Mouse (Mus musculus) CH12.LX (cell line): ENCODE results near the gene Colq. TPM values are rescaled to one million over a fixed set of nuclear protein-coding genes. Genes with fewer than 3 reads are reported as not detected.

Experiments used
- DNase-seq: peaks from one replicate; pipeline ENCODE4 v3.0.0-alpha.2; 2013; ENCODE audit errors: extremely low read depth
- H3K27ac ChIP-seq: 2 replicates; pipeline ENCODE4 v1.5.1; 2012; ENCODE audit warnings: low read depth, mild to moderate bottlenecking, control low read depth, moderate library complexity; ENCODE audit not compliant: insufficient read depth
- H3K27me3 ChIP-seq: replicated peaks from 2 replicates; pipeline ENCODE3; 2012; ENCODE audit warnings: inconsistent platforms
- H3K36me3 ChIP-seq, 2 experiments: replicated peaks in 1 of 2; 2 replicates each; pipeline versions ENCODE3 to v1.6.1; 2012; ENCODE audit warnings: inconsistent platforms in 1 of 2, low read length in 1 of 2, mild to moderate bottlenecking in 1 of 2, mixed read lengths in 1 of 2, moderate library complexity in 1 of 2; ENCODE audit not compliant: control insufficient read depth in 1 of 2, insufficient read depth in 1 of 2
- H3K4me1 ChIP-seq, 2 experiments: 2 replicates each; pipeline ENCODE4 v1.6.1; 2012; ENCODE audit warnings: inconsistent platforms in 1 of 2, moderate library complexity in 1 of 2; ENCODE audit not compliant: insufficient read depth in 2 of 2, control insufficient read depth in 1 of 2
- H3K4me2 ChIP-seq: 2 replicates; pipeline ENCODE4 v1.6.1; 2012; ENCODE audit warnings: low read depth, mild to moderate bottlenecking, control low read depth; ENCODE audit not compliant: poor library complexity, insufficient read depth, severe bottlenecking
- H3K4me3 ChIP-seq, 3 experiments: fragments of 150-350 bp in 1 of 3; sonication (generic) in 1 of 3; replicated peaks in 1 of 3; 2 replicates each; pipeline versions ENCODE3 to v1.5.1; 2011 to 2012; ENCODE audit warnings: low read depth in 2 of 3, low read length in 2 of 3, mild to moderate bottlenecking in 2 of 3, moderate library complexity in 2 of 3, control low read depth in 1 of 3, improper control_type of control experiment in 1 of 3, inconsistent platforms in 1 of 3, mixed read lengths in 1 of 3; ENCODE audit not compliant: poor library complexity in 1 of 3
- H3K79me2 ChIP-seq: replicated peaks from 2 replicates; pipeline ENCODE4 v1.6.1; 2012; ENCODE audit warnings: mild to moderate bottlenecking, moderate library complexity; ENCODE audit not compliant: control insufficient read depth, poor library complexity, insufficient read depth, severe bottlenecking; ENCODE audit errors: extremely low read depth
- H3K9ac ChIP-seq: 2 replicates; pipeline ENCODE4 v1.6.1; 2012; ENCODE audit warnings: low read depth, mild to moderate bottlenecking, control low read depth, moderate library complexity; ENCODE audit not compliant: insufficient read depth
- H3K9me3 ChIP-seq: replicated peaks from 2 replicates; pipeline ENCODE3; 2012; ENCODE audit warnings: low read length, inconsistent platforms, mixed read lengths
- BHLHE40 ChIP-seq: IDR thresholded peaks from 2 replicates; pipeline ENCODE4 v1.6.1; 2011; ENCODE audit warnings: mild to moderate bottlenecking, low read depth, low read length, improper control_type of control experiment
- CHD2 ChIP-seq: IDR thresholded peaks from 2 replicates; pipeline ENCODE4 v1.6.1; 2011; ENCODE audit warnings: low read length, improper control_type of control experiment
- E2F4 ChIP-seq: IDR thresholded peaks from 2 replicates; pipeline ENCODE4 v1.6.1; 2011; ENCODE audit warnings: low read depth, low read length, improper control_type of control experiment; ENCODE audit not compliant: insufficient replicate concordance
- ELF1 ChIP-seq: IDR thresholded peaks from 2 replicates; pipeline ENCODE4 v1.6.1; 2014; ENCODE audit warnings: low read depth, mild to moderate bottlenecking, inconsistent platforms, low read length, improper control_type of control experiment
- EP300 ChIP-seq: IDR thresholded peaks from 2 replicates; pipeline ENCODE4 v1.6.1; 2011; ENCODE audit warnings: low read length, improper control_type of control experiment
- GABPA ChIP-seq: IDR thresholded peaks from 2 replicates; pipeline ENCODE4 v1.6.1; 2012; ENCODE audit warnings: low read depth, low read length, improper control_type of control experiment, inconsistent platforms; ENCODE audit not compliant: insufficient replicate concordance
- HCFC1 ChIP-seq: IDR thresholded peaks from 2 replicates; pipeline ENCODE4 v1.6.1; 2012; ENCODE audit warnings: low read depth, mild to moderate bottlenecking, inconsistent platforms, low read length, improper control_type of control experiment
- IRF4 ChIP-seq: IDR thresholded peaks from 2 replicates; pipeline ENCODE4 v1.6.1; 2014; ENCODE audit warnings: low read depth, mild to moderate bottlenecking, inconsistent platforms, low read length, improper control_type of control experiment
- KAT2A ChIP-seq: IDR thresholded peaks from 2 replicates; pipeline ENCODE4 v1.6.1; 2012; ENCODE audit warnings: low read length, improper control_type of control experiment, inconsistent platforms; ENCODE audit not compliant: insufficient replicate concordance
- MAX ChIP-seq: IDR thresholded peaks from 2 replicates; pipeline ENCODE4 v1.6.1; 2011; ENCODE audit warnings: low read length, improper control_type of control experiment
- MYC ChIP-seq: IDR thresholded peaks from 2 replicates; pipeline ENCODE4 v1.6.1; 2011; ENCODE audit warnings: low read depth, mild to moderate bottlenecking, improper control_type of control experiment, low read length
- NELFE ChIP-seq: IDR thresholded peaks from 2 replicates; pipeline ENCODE4 v1.6.1; 2011; ENCODE audit warnings: low read depth, low read length, improper control_type of control experiment
- NRF1 ChIP-seq: IDR thresholded peaks from 2 replicates; pipeline ENCODE4 v1.6.1; 2014; ENCODE audit warnings: low read depth, mild to moderate bottlenecking, inconsistent platforms, low read length, improper control_type of control experiment, moderate library complexity
- PAX5 ChIP-seq: IDR thresholded peaks from 2 replicates; pipeline ENCODE4 v1.6.1; 2012; ENCODE audit warnings: low read length, inconsistent platforms, mixed read lengths
- POLR2A ChIP-seq: IDR thresholded peaks from 2 replicates; pipeline ENCODE4 v1.6.1; 2011; ENCODE audit warnings: low read depth, mild to moderate bottlenecking, improper control_type of control experiment, low read length
- POLR2AphosphoS2 ChIP-seq: IDR thresholded peaks from 2 replicates; pipeline ENCODE4 v1.6.1; 2011; ENCODE audit warnings: low read depth, low read length, improper control_type of control experiment
- RAD21 ChIP-seq: IDR thresholded peaks from 2 replicates; pipeline ENCODE4 v1.6.1; 2011; ENCODE audit warnings: low read depth, mild to moderate bottlenecking, low read length, improper control_type of control experiment, moderate library complexity
- SIN3A ChIP-seq: IDR thresholded peaks from 2 replicates; pipeline ENCODE4 v1.6.1; 2012; ENCODE audit warnings: low read length, improper control_type of control experiment, inconsistent platforms
- SMC3 ChIP-seq: IDR thresholded peaks from 2 replicates; pipeline ENCODE4 v1.6.1; 2011; ENCODE audit warnings: low read depth, low read length, improper control_type of control experiment
- TBP ChIP-seq: conservative IDR thresholded peaks from 2 replicates; pipeline ENCODE4 v1.6.1; 2011; ENCODE audit warnings: low read depth, low read length, improper control_type of control experiment
- TCF12 ChIP-seq: IDR thresholded peaks from 2 replicates; pipeline ENCODE4 v1.6.1; 2014; ENCODE audit warnings: low read depth, mild to moderate bottlenecking, inconsistent platforms, low read length, improper control_type of control experiment
- USF1 ChIP-seq: IDR thresholded peaks from 2 replicates; pipeline ENCODE4 v1.6.1; 2014; ENCODE audit warnings: low read depth, mild to moderate bottlenecking, inconsistent platforms, low read length, improper control_type of control experiment
- USF2 ChIP-seq: conservative IDR thresholded peaks from 2 replicates; pipeline ENCODE4 v1.6.1; 2011; ENCODE audit warnings: low read depth, low read length, improper control_type of control experiment
- ZKSCAN1 ChIP-seq: IDR thresholded peaks from 2 replicates; pipeline ENCODE4 v1.6.1; 2012; ENCODE audit warnings: low read depth, inconsistent platforms, low read length, improper control_type of control experiment, borderline replicate concordance
- ZMIZ1 ChIP-seq: IDR thresholded peaks from 2 replicates; pipeline ENCODE4 v1.6.1; 2012; ENCODE audit warnings: low read depth, mild to moderate bottlenecking, inconsistent platforms, low read length, improper control_type of control experiment
- dilution Hi-C: fragments of 300-500 bp; cut with MboI; formaldehyde crosslinking; loops from 2 replicates; pipeline ENCODE4 v1.14.3; 2020; ENCODE audit warnings: low sequenced_read_pairs; ENCODE audit not compliant: extremely low pct_unique_long_range_greater_than_20kb, extremely low pct_ligation_motif_present
- in situ Hi-C: fragments of 300-500 bp; cut with MboI; formaldehyde crosslinking; loops from 3 replicates; pipeline ENCODE4 v1.14.3; 2019; ENCODE audit warnings: low sequenced_read_pairs, low pct_ligation_motif_present, low pct_unique_long_range_greater_than_20kb, mixed read lengths
- polyA plus RNA-seq: library from polyadenylated mRNA; unstranded; fragments of >175 nt; gene quantifications from 2 replicates; pipeline ENCODE4 v1.2.1, GENCODE M21; 2012; ENCODE audit warnings: low read depth; ENCODE audit not compliant: insufficient read length
- total RNA-seq, 2 experiments: library from RNA; depleted of rRNA; stranded (reverse); fragments of 300-350 nt in 1 of 2; fragments of >200 nt in 1 of 2; gene quantifications; 2 replicates each; pipeline ENCODE4 v1.2.3; 2012 to 2014

Colq gene
- total and polyA plus RNA-seq, 3 experiments = 1.7 to 4.6 (median 4.2) TPM

DNA sequence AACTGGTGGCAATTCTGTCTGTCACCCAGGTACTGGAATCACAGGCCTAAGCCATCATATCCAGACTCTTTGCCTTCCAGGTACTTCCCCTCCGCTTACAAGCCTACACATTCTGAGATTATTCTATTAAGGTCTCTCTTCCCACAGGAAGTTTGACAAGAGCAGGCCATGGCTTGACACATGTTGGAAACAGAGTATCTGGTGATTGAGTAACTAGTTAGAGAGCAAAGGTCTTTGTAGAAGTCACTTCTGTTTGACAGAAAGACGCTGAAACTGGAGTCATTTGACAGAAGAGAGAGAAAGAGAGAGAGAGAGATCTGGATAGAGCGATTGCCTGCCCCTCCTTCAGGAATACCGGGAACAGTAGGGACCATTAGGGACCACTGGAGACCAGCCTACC lies 60.3 kb downstream of the Colq start:
- Histone ChIP-seq H3K27ac (peak overlapping the region; percentile 15; the same call in 1 of the 2 replicates), H3K36me3 (peaks cover 1 to 29% of the 10 kb centered on the region in 2 experiments)

DNA sequence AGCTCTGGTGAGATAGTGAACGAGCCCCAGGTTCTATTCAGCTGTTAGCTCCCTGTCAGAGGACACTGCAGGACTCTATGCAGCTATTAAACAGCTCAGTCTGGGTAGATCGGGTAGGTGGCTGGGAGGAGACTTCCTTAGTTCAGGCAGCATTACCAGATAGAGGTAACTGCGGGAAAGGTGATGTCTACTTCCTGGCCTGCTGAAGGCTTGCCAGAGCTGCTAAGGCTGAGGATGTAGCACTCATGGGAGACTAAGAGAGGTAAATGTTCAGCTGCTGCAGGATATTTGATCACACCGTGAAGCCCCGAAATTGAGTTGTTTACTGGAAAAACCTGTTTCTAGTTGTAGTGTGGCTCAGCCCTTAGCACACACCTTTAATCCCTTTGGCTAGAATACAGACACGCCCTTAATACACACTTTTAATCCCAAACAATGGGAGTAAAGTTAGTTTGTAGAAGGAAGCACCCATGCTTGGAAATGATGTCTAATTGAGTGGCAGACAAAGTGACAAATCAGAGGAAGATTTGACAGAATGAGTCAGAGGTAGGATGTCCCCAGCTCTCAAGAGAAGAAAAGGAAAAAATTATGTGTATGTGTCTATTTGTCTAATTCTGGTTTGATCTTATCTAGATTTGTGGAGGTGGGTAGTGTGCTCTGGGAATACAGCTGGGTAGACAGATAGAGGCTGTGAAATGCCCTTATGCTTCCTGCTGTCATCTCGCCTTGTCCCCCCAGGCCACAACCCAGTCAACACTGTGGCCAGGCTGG lies 65.9 kb downstream of the Colq start:
- Histone ChIP-seq H3K27me3 (no peaks in the 10 kb centered on the region), H3K4me1 (peaks cover 0 to 1% of the 10 kb centered on the region in 2 experiments; a peak in 1 of 4 replicates), H3K36me3 (peaks cover 13 to 61% of the 10 kb centered on the region in 2 experiments), H3K4me3 (no peak overlapping the region), H3K79me2 (no peaks in the 10 kb centered on the region), H3K4me2 (no peak overlapping the region), H3K9me3 (no peaks in the 10 kb centered on the region), H3K9ac (no peak overlapping the region), H3K27ac (no peak overlapping the region)
- TF ChIP-seq SMC3 (no peak), POLR2A (no peak), EP300 (no peak), MAX (no peak), TBP (no peak), GABPA (no peak), E2F4 (no peak), PAX5 (no peak), TCF12 (no peak), HCFC1 (no peak), POLR2AphosphoS2 (no peak), MYC (no peak), BHLHE40 (no peak), CHD2 (no peak), RAD21 (no peak)
- in situ Hi-C loops = loop anchor here (5.0 kb wide), 1 partner anchor 72 kb away; no protein-coding TSS in a partner anchor
- DNase-seq = no peak
- dilution Hi-C loops = no loop called here

More for the DNA sequence above, 60.3 kb downstream of the Colq start:
- in situ Hi-C loops (no loop called here), dilution Hi-C loops (no loop called here)
- Histone ChIP-seq H3K9ac (peak overlapping the region; percentile 68; the same call in 1 of the 2 replicates), H3K27me3 (no peaks in the 10 kb centered on the region), H3K4me1 (peaks cover 12 to 33% of the 10 kb centered on the region in 2 experiments; a peak in 3 of 4 replicates), H3K9me3 (no peaks in the 10 kb centered on the region), H3K4me2 (peak overlapping the region; percentile 82), H3K4me3 (peak overlapping the region; percentile 58 to 74 (median 65)), H3K79me2 (no peaks in the 10 kb centered on the region)
- no peak for TF ChIP-seq EP300
- TF ChIP-seq KAT2A = no peak
- TF ChIP-seq ZMIZ1 = no peak
- no peak for TF ChIP-seq HCFC1
- no peak for TF ChIP-seq USF2
- no peak for TF ChIP-seq SMC3
- TF ChIP-seq NELFE = no peak
- no peak for TF ChIP-seq RAD21
- TF ChIP-seq ZKSCAN1 = no peak
- no peak for TF ChIP-seq PAX5
- no peak for TF ChIP-seq NRF1
- TF ChIP-seq CHD2 = no peak
- no peak for TF ChIP-seq BHLHE40
- TF ChIP-seq SIN3A = no peak
- TF ChIP-seq GABPA = no peak
- TF ChIP-seq TCF12 = no peak
- TF ChIP-seq IRF4 = no peak
- TF ChIP-seq USF1 = no peak
- no peak for TF ChIP-seq ELF1
- no peak for DNase-seq
